Mouse (Mus musculus): Measurements from ENCODE around the gene Fgfr2. TPM values are rescaled to one million over a fixed set of nuclear protein-coding genes. Genes with fewer than 3 reads are reported as not detected.

Gene Fgfr2
- polyA plus RNA-seq, 1 experiment, result 59.9 TPM

- TF ChIP-seq CTCF (IDR thresholded peaks at IDR 0.05; ENCODE audit: borderline replicate concordance, insufficient read depth, low read length) (no peak), POLR2A (IDR thresholded peaks at IDR 0.05; ENCODE audit: low read depth, low read length) (no peak)
- no peaks in the 10 kb centered on the region for H3K4me1 ChIP-seq (ENCODE audit: control insufficient read depth, insufficient read depth, low read length)
- no peak overlapping the region for H3K4me3 ChIP-seq (ENCODE audit: insufficient read depth, low read length)
- H3K27ac ChIP-seq (ENCODE audit: insufficient read depth, low read length), result no peak overlapping the region
Measured at GRCm38 (mm10) chr7:131608049-131608448, 1515.1 kb downstream of the Fgfr2 start.

- Histone ChIP-seq H3K4me3 (ENCODE audit: insufficient read depth, low read length) (no peak overlapping the region), H3K27ac (ENCODE audit: insufficient read depth, low read length) (no peak overlapping the region), H3K4me1 (ENCODE audit: control insufficient read depth, insufficient read depth, low read length) (no peaks in the 10 kb centered on the region)
- TF ChIP-seq POLR2A (IDR thresholded peaks at IDR 0.05; ENCODE audit: low read depth, low read length), result no peak
- no peak for TF ChIP-seq CTCF (IDR thresholded peaks at IDR 0.05; ENCODE audit: borderline replicate concordance, insufficient read depth, low read length)
Measured at GRCm38 (mm10) chr7:131605481-131605880, 1517.7 kb downstream of the Fgfr2 start.

GRCm38 (mm10) chr7:131604946-131605345, 1518.2 kb downstream of the Fgfr2 start:
- no peaks in the 10 kb centered on the region for H3K4me1 ChIP-seq (ENCODE audit: control insufficient read depth, insufficient read depth, low read length)
- H3K4me3 ChIP-seq (ENCODE audit: insufficient read depth, low read length), result no peak overlapping the region
- no peak overlapping the region for H3K27ac ChIP-seq (ENCODE audit: insufficient read depth, low read length)
- TF ChIP-seq CTCF (IDR thresholded peaks at IDR 0.05; ENCODE audit: borderline replicate concordance, insufficient read depth, low read length) (no peak), POLR2A (IDR thresholded peaks at IDR 0.05; ENCODE audit: low read depth, low read length) (no peak)

GRCm38 (mm10) chr7:131603186-131603585, 1520.0 kb downstream of the Fgfr2 start:
- no peak for TF ChIP-seq POLR2A (IDR thresholded peaks at IDR 0.05; ENCODE audit: low read depth, low read length)
- TF ChIP-seq CTCF (IDR thresholded peaks at IDR 0.05; ENCODE audit: borderline replicate concordance, insufficient read depth, low read length), result no peak
- Histone ChIP-seq H3K4me1 (ENCODE audit: control insufficient read depth, insufficient read depth, low read length) (no peaks in the 10 kb centered on the region), H3K4me3 (ENCODE audit: insufficient read depth, low read length) (no peak overlapping the region), H3K27ac (ENCODE audit: insufficient read depth, low read length) (no peak overlapping the region)

GRCm38 (mm10) chr7:131602106-131602505, 1521.0 kb downstream of the Fgfr2 start:
- Histone ChIP-seq H3K4me3 (ENCODE audit: insufficient read depth, low read length) (no peak overlapping the region), H3K4me1 (ENCODE audit: control insufficient read depth, insufficient read depth, low read length) (no peaks in the 10 kb centered on the region), H3K27ac (ENCODE audit: insufficient read depth, low read length) (no peak overlapping the region)
- no peak for TF ChIP-seq CTCF (IDR thresholded peaks at IDR 0.05; ENCODE audit: borderline replicate concordance, insufficient read depth, low read length)
- TF ChIP-seq POLR2A (IDR thresholded peaks at IDR 0.05; ENCODE audit: low read depth, low read length), result no peak

GRCm38 (mm10) chr7:131598483-131598824, 1524.7 kb downstream of the Fgfr2 start:
- Histone ChIP-seq H3K4me1 (ENCODE audit: control insufficient read depth, insufficient read depth, low read length) (no peaks in the 10 kb centered on the region), H3K4me3 (ENCODE audit: insufficient read depth, low read length) (no peak overlapping the region), H3K27ac (ENCODE audit: insufficient read depth, low read length) (no peak overlapping the region)
- TF ChIP-seq CTCF (IDR thresholded peaks at IDR 0.05; ENCODE audit: borderline replicate concordance, insufficient read depth, low read length), result no peak
- TF ChIP-seq POLR2A (IDR thresholded peaks at IDR 0.05; ENCODE audit: low read depth, low read length), result no peak

- Histone ChIP-seq H3K4me3 (ENCODE audit: insufficient read depth, low read length) (no peak overlapping the region), H3K27ac (ENCODE audit: insufficient read depth, low read length) (no peak overlapping the region), H3K4me1 (ENCODE audit: control insufficient read depth, insufficient read depth, low read length) (no peaks in the 10 kb centered on the region)
- TF ChIP-seq CTCF (IDR thresholded peaks at IDR 0.05; ENCODE audit: borderline replicate concordance, insufficient read depth, low read length) (no peak), POLR2A (IDR thresholded peaks at IDR 0.05; ENCODE audit: low read depth, low read length) (no peak)
Measured at GRCm38 (mm10) chr7:131597779-131598482, 1525.2 kb downstream of the Fgfr2 start.

GRCm38 (mm10) chr7:131585551-131585950, 1537.6 kb downstream of the Fgfr2 start:
- TF ChIP-seq POLR2A (IDR thresholded peaks at IDR 0.05; ENCODE audit: low read depth, low read length) (no peak), CTCF (IDR thresholded peaks at IDR 0.05; ENCODE audit: borderline replicate concordance, insufficient read depth, low read length) (no peak)
- no peak overlapping the region for H3K4me3 ChIP-seq (ENCODE audit: insufficient read depth, low read length)
- no peaks in the 10 kb centered on the region; the same call in 1 of the 2 replicates for H3K4me1 ChIP-seq (ENCODE audit: control insufficient read depth, insufficient read depth, low read length)
- no peak overlapping the region for H3K27ac ChIP-seq (ENCODE audit: insufficient read depth, low read length)

- no peak overlapping the region for H3K27ac ChIP-seq (ENCODE audit: insufficient read depth, low read length)
- H3K4me3 ChIP-seq (ENCODE audit: insufficient read depth, low read length), result no peak overlapping the region
- H3K4me1 ChIP-seq (ENCODE audit: control insufficient read depth, insufficient read depth, low read length), result no peaks in the 10 kb centered on the region; the same call in 1 of the 2 replicates
- TF ChIP-seq CTCF (IDR thresholded peaks at IDR 0.05; ENCODE audit: borderline replicate concordance, insufficient read depth, low read length) (no peak), POLR2A (IDR thresholded peaks at IDR 0.05; ENCODE audit: low read depth, low read length) (no peak)
Measured at GRCm38 (mm10) chr7:131582178-131582577, 1541.0 kb downstream of the Fgfr2 start.

GRCm38 (mm10) chr7:131575246-131575645, 1547.9 kb downstream of the Fgfr2 start:
- no peak overlapping the region for H3K4me3 ChIP-seq (ENCODE audit: insufficient read depth, low read length)
- TF ChIP-seq CTCF (IDR thresholded peaks at IDR 0.05; ENCODE audit: borderline replicate concordance, insufficient read depth, low read length) (no peak), POLR2A (IDR thresholded peaks at IDR 0.05; ENCODE audit: low read depth, low read length) (no peak)

More at GRCm38 (mm10) chr7:131575246-131575645, 1547.9 kb downstream of the Fgfr2 start:
- Histone ChIP-seq H3K4me1 (ENCODE audit: control insufficient read depth, insufficient read depth, low read length) (no peaks in the 10 kb centered on the region), H3K27ac (ENCODE audit: insufficient read depth, low read length) (no peak overlapping the region)
